Mouse (Mus musculus): ENCODE measurements around the gene Tom1l2.

GRCm38 (mm10) chr11:60391346-60391745, 38.6 kb upstream of the Tom1l2 start:
- TF ChIP-seq POLR2A (IDR thresholded peaks at IDR 0.05; ENCODE audit: insufficient read length, low read depth) (no peak), E2F4 (IDR thresholded peaks at IDR 0.05; ENCODE audit: insufficient read depth) (no peak), POLR2AphosphoS2 (IDR thresholded peaks at IDR 0.05; ENCODE audit: insufficient read length, low read depth) (no peak), TCF3 (IDR thresholded peaks at IDR 0.05; ENCODE audit: insufficient read length, low read depth) (no peak), REST (IDR thresholded peaks at IDR 0.05; ENCODE audit: insufficient read depth, insufficient read length) (no peak), USF1 (IDR thresholded peaks at IDR 0.05; ENCODE audit: low read depth) (no peak), MAX (IDR thresholded peaks at IDR 0.05; ENCODE audit: low read depth) (no peak), CEBPB (IDR thresholded peaks at IDR 0.05; ENCODE audit: insufficient read depth, poor library complexity, severe bottlenecking) (no peak), MYOG (IDR thresholded peaks at IDR 0.05; ENCODE audit: control insufficient read depth in 1 of 3, insufficient read depth in 1 of 3, insufficient read length in 2 of 3, low read depth in 2 of 3) (no peak), SRF (IDR thresholded peaks at IDR 0.05; ENCODE audit: control insufficient read depth, insufficient read length, low read depth) (no peak), TCF12 (IDR thresholded peaks at IDR 0.05; ENCODE audit: insufficient read depth, poor library complexity, severe bottlenecking) (no peak)
